Mouse (Mus musculus): ENCODE measurements around the gene Tbc1d22a. TPM values are rescaled to one million over a fixed set of nuclear protein-coding genes. Genes with fewer than 3 reads are reported as not detected.

The Tbc1d22a gene
- polyA plus RNA-seq, 1 experiment: not detected

- Histone ChIP-seq H3K27ac (ENCODE audit: insufficient read depth, low read depth, low read length) (no peak overlapping the region), H3K4me1 (ENCODE audit: control insufficient read depth, insufficient read depth, low read length) (peaks cover 9% of the 10 kb centered on the region), H3K4me3 (ENCODE audit: insufficient read depth, low read depth, low read length) (no peak overlapping the region)
- TF ChIP-seq POLR2A (IDR thresholded peaks at IDR 0.05; ENCODE audit: insufficient read depth, low read depth, low read length) (no peak), CTCF (IDR thresholded peaks at IDR 0.05; ENCODE audit: insufficient read depth, low read depth, low read length) (no peak)
- WGBS: 85% methylated on average over 8 of the region's 8 CpGs
Measured at GRCm38 (mm10) chr15:86386325-86386724, 172.1 kb downstream of the Tbc1d22a start.

- Histone ChIP-seq H3K4me3 (ENCODE audit: insufficient read depth, low read depth, low read length) (no peak overlapping the region), H3K27ac (ENCODE audit: insufficient read depth, low read depth, low read length) (no peak overlapping the region), H3K4me1 (ENCODE audit: control insufficient read depth, insufficient read depth, low read length) (peaks cover 9% of the 10 kb centered on the region)
- 77% methylated on average over 3 of the region's 3 CpGs for WGBS
- no peak for TF ChIP-seq POLR2A (IDR thresholded peaks at IDR 0.05; ENCODE audit: insufficient read depth, low read depth, low read length)
- no peak for TF ChIP-seq CTCF (IDR thresholded peaks at IDR 0.05; ENCODE audit: insufficient read depth, low read depth, low read length)
Measured at GRCm38 (mm10) chr15:86388597-86388996, 174.3 kb downstream of the Tbc1d22a start.

GRCm38 (mm10) chr15:86404866-86405265 is 190.6 kb downstream of the Tbc1d22a start:
- Histone ChIP-seq H3K4me1 (ENCODE audit: control insufficient read depth, insufficient read depth, low read length) (no peaks in the 10 kb centered on the region), H3K27ac (ENCODE audit: insufficient read depth, low read depth, low read length) (no peak overlapping the region), H3K4me3 (ENCODE audit: insufficient read depth, low read depth, low read length) (no peak overlapping the region)
- TF ChIP-seq POLR2A (IDR thresholded peaks at IDR 0.05; ENCODE audit: insufficient read depth, low read depth, low read length): no peak
- TF ChIP-seq CTCF (IDR thresholded peaks at IDR 0.05; ENCODE audit: insufficient read depth, low read depth, low read length): no peak
- WGBS: 82% methylated on average over 5 of the region's 5 CpGs

GRCm38 (mm10) chr15:86405527-86405926 is 191.3 kb downstream of the Tbc1d22a start:
- no peak overlapping the region for H3K4me3 ChIP-seq (ENCODE audit: insufficient read depth, low read depth, low read length)
- no peak overlapping the region for H3K27ac ChIP-seq (ENCODE audit: insufficient read depth, low read depth, low read length)
- H3K4me1 ChIP-seq (ENCODE audit: control insufficient read depth, insufficient read depth, low read length): no peaks in the 10 kb centered on the region
- TF ChIP-seq CTCF (IDR thresholded peaks at IDR 0.05; ENCODE audit: insufficient read depth, low read depth, low read length) (peak; percentile 63), POLR2A (IDR thresholded peaks at IDR 0.05; ENCODE audit: insufficient read depth, low read depth, low read length) (no peak)
- WGBS: 40% methylated on average over 4 of the region's 4 CpGs

- H3K27ac ChIP-seq (ENCODE audit: insufficient read depth, low read depth, low read length): no peak overlapping the region
- no peak overlapping the region for H3K4me3 ChIP-seq (ENCODE audit: insufficient read depth, low read depth, low read length)
- H3K4me1 ChIP-seq (ENCODE audit: control insufficient read depth, insufficient read depth, low read length): peaks cover 2% of the 10 kb centered on the region; the same call in 1 of the 2 replicates
- 89% methylated on average over 5 of the region's 5 CpGs for WGBS
- TF ChIP-seq CTCF (IDR thresholded peaks at IDR 0.05; ENCODE audit: insufficient read depth, low read depth, low read length): no peak
- no peak for TF ChIP-seq POLR2A (IDR thresholded peaks at IDR 0.05; ENCODE audit: insufficient read depth, low read depth, low read length)
Measured at GRCm38 (mm10) chr15:86409352-86409751, 195.1 kb downstream of the Tbc1d22a start.

- 90% methylated on average over 5 of the region's 5 CpGs for WGBS
- Histone ChIP-seq H3K4me3 (ENCODE audit: insufficient read depth, low read depth, low read length) (no peak overlapping the region), H3K27ac (ENCODE audit: insufficient read depth, low read depth, low read length) (no peak overlapping the region), H3K4me1 (ENCODE audit: control insufficient read depth, insufficient read depth, low read length) (peaks cover 9% of the 10 kb centered on the region)
- TF ChIP-seq CTCF (IDR thresholded peaks at IDR 0.05; ENCODE audit: insufficient read depth, low read depth, low read length): no peak
- no peak for TF ChIP-seq POLR2A (IDR thresholded peaks at IDR 0.05; ENCODE audit: insufficient read depth, low read depth, low read length)
Measured at GRCm38 (mm10) chr15:86411532-86412080, 197.3 kb downstream of the Tbc1d22a start.

- TF ChIP-seq POLR2A (IDR thresholded peaks at IDR 0.05; ENCODE audit: insufficient read depth, low read depth, low read length) (no peak), CTCF (IDR thresholded peaks at IDR 0.05; ENCODE audit: insufficient read depth, low read depth, low read length) (no peak)
- WGBS: 54% methylated on average over 6 of the region's 6 CpGs
- peaks cover 16% of the 10 kb centered on the region for H3K4me1 ChIP-seq (ENCODE audit: control insufficient read depth, insufficient read depth, low read length)
- H3K27ac ChIP-seq (ENCODE audit: insufficient read depth, low read depth, low read length): no peak overlapping the region
- no peak overlapping the region for H3K4me3 ChIP-seq (ENCODE audit: insufficient read depth, low read depth, low read length)
Measured at GRCm38 (mm10) chr15:86415951-86416350, 201.7 kb downstream of the Tbc1d22a start.

GRCm38 (mm10) chr15:86418436-86418835 is 204.2 kb downstream of the Tbc1d22a start:
- WGBS: 89% methylated on average over 2 of the region's 2 CpGs
- H3K27ac ChIP-seq (ENCODE audit: insufficient read depth, low read depth, low read length): no peak overlapping the region
- H3K4me1 ChIP-seq (ENCODE audit: control insufficient read depth, insufficient read depth, low read length): peaks cover 16% of the 10 kb centered on the region
- H3K4me3 ChIP-seq (ENCODE audit: insufficient read depth, low read depth, low read length): no peak overlapping the region
- TF ChIP-seq CTCF (IDR thresholded peaks at IDR 0.05; ENCODE audit: insufficient read depth, low read depth, low read length) (no peak), POLR2A (IDR thresholded peaks at IDR 0.05; ENCODE audit: insufficient read depth, low read depth, low read length) (no peak)

- no peak overlapping the region for H3K4me3 ChIP-seq (ENCODE audit: insufficient read depth, low read depth, low read length)
- TF ChIP-seq POLR2A (IDR thresholded peaks at IDR 0.05; ENCODE audit: insufficient read depth, low read depth, low read length) (no peak), CTCF (IDR thresholded peaks at IDR 0.05; ENCODE audit: insufficient read depth, low read depth, low read length) (no peak)
- no peak overlapping the region for H3K27ac ChIP-seq (ENCODE audit: insufficient read depth, low read depth, low read length)
- peaks cover 11% of the 10 kb centered on the region for H3K4me1 ChIP-seq (ENCODE audit: control insufficient read depth, insufficient read depth, low read length)
- 56% methylated on average over 6 of the region's 6 CpGs for WGBS
Measured at GRCm38 (mm10) chr15:86419620-86420019, 205.4 kb downstream of the Tbc1d22a start.

Data from olfactory bulb, adult 2 months (tissue).